Mouse (Mus musculus): ENCODE data around the gene Rab3a. TPM values are rescaled to one million over a fixed set of nuclear protein-coding genes. Genes with fewer than 3 reads are reported as not detected.

Gene Rab3a
- total and polyA plus RNA-seq, 2 experiments = 2.7 to 10.4 TPM

DNA sequence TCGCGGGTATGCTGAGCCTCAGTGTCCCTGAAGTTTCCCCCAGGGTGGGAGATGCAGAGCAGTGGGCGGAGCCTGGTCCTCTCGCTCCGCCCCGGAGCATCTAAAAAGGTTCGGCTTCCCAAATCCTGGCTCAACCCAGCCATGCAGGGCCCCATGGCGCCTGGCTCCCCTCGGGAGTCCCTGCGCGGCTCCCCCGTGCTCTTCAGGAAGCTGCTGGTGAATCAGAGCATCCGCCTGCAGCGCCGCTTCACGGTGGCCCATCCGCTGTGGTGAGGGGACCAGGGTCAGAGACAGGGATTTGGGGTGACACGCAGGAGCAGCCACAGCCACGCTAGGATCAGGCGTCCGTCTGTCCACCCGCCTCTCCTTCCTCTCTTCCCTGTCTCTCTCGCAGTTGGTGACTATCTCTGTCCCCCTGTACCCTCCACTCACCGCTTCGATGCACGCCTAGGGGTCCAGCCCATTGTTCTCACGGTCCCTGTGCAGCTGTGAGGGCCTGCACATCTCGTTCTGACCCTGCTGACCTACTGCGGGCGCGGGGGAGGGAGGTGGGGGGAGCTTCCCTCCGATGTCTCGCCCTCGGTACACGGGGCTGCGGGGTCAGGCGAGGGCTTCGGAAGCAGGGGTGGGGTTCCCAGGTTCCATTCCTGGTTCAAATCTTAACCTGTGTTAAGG is 11.4 kb upstream of the Rab3a start:
- no peaks in the 10 kb centered on the region for H3K79me2 ChIP-seq (ENCODE audit: control insufficient read depth, insufficient read depth, low read length)
- no peak for TF ChIP-seq POLR2A (IDR thresholded peaks at IDR 0.05; ENCODE audit: extremely low read depth, insufficient read depth, low read length)
- no peak for TF ChIP-seq CTCF (IDR thresholded peaks at IDR 0.05; ENCODE audit: low read depth, low read length)
- peak overlapping the region; percentile 56; the same call in 1 of the 2 replicates for H3K27ac ChIP-seq (replicated peaks; ENCODE audit: insufficient read depth, low read depth, low read length)
- no peaks in the 10 kb centered on the region for H3K36me3 ChIP-seq (ENCODE audit: control insufficient read depth, insufficient read depth, low read length)
- peak overlapping the region; percentile 61 for H3K9ac ChIP-seq (ENCODE audit: low read depth, low read length)
- no peaks in the 10 kb centered on the region for H3K27me3 ChIP-seq (ENCODE audit: control insufficient read depth, insufficient read depth, low read length)
- no peak for DNase-seq (ENCODE audit: extremely low read depth, low read depth, low spot score)
- peak overlapping the region; percentile 44; the same call in 1 of the 2 replicates for H3K4me3 ChIP-seq (ENCODE audit: insufficient read depth, low read depth, low read length)
- 63% methylated on average over 38 of the region's 38 CpGs for WGBS
- H3K4me1 ChIP-seq (ENCODE audit: control insufficient read depth, insufficient read depth, low read length) = peaks cover 3% of the 10 kb centered on the region; the same call in 1 of the 2 replicates

GRCm38 (mm10) chr8:70743656-70744590 is 10.6 kb upstream of the Rab3a start:
- peak; percentile 90 for DNase-seq (ENCODE audit: extremely low read depth, low read depth, low spot score)
- 0 out of 2 replicates have a peak, but pooled peaks have one; percentile 35 for TF ChIP-seq POLR2A (IDR thresholded peaks at IDR 0.05; ENCODE audit: extremely low read depth, insufficient read depth, low read length)
- TF ChIP-seq CTCF (IDR thresholded peaks at IDR 0.05; ENCODE audit: low read depth, low read length) = no peak
- whole genome bisulfite sequencing = 14% methylated on average over 48 of the region's 48 CpGs
- peak overlapping the region; percentile 61 for H3K9ac ChIP-seq (ENCODE audit: low read depth, low read length)
- no peaks in the 10 kb centered on the region for H3K79me2 ChIP-seq (ENCODE audit: control insufficient read depth, insufficient read depth, low read length)
- peaks cover 3% of the 10 kb centered on the region; the same call in 1 of the 2 replicates for H3K4me1 ChIP-seq (ENCODE audit: control insufficient read depth, insufficient read depth, low read length)
- peak overlapping the region; percentile 56 for H3K27ac ChIP-seq (replicated peaks; ENCODE audit: insufficient read depth, low read depth, low read length)
- no peaks in the 10 kb centered on the region for H3K27me3 ChIP-seq (ENCODE audit: control insufficient read depth, insufficient read depth, low read length)
- peak overlapping the region; percentile 44 for H3K4me3 ChIP-seq (ENCODE audit: insufficient read depth, low read depth, low read length)
- H3K36me3 ChIP-seq (ENCODE audit: control insufficient read depth, insufficient read depth, low read length) = no peaks in the 10 kb centered on the region

GRCm38 (mm10) chr8:70744806-70745205 is 9.7 kb upstream of the Rab3a start:
- Histone ChIP-seq H3K4me3 (ENCODE audit: insufficient read depth, low read depth, low read length) (no peak overlapping the region), H3K36me3 (ENCODE audit: control insufficient read depth, insufficient read depth, low read length) (no peaks in the 10 kb centered on the region), H3K79me2 (ENCODE audit: control insufficient read depth, insufficient read depth, low read length) (no peaks in the 10 kb centered on the region), H3K27me3 (ENCODE audit: control insufficient read depth, insufficient read depth, low read length) (no peaks in the 10 kb centered on the region), H3K27ac (replicated peaks; ENCODE audit: insufficient read depth, low read depth, low read length) (no peak overlapping the region), H3K4me1 (ENCODE audit: control insufficient read depth, insufficient read depth, low read length) (peaks cover 3% of the 10 kb centered on the region; the same call in 1 of the 2 replicates), H3K9ac (ENCODE audit: low read depth, low read length) (no peak overlapping the region)
- TF ChIP-seq CTCF (IDR thresholded peaks at IDR 0.05; ENCODE audit: low read depth, low read length) (no peak), POLR2A (IDR thresholded peaks at IDR 0.05; ENCODE audit: extremely low read depth, insufficient read depth, low read length) (no peak)
- WGBS = 41% methylated on average over 11 of the region's 11 CpGs
- peak; percentile 69 for DNase-seq (ENCODE audit: extremely low read depth, low read depth, low spot score)

DNA sequence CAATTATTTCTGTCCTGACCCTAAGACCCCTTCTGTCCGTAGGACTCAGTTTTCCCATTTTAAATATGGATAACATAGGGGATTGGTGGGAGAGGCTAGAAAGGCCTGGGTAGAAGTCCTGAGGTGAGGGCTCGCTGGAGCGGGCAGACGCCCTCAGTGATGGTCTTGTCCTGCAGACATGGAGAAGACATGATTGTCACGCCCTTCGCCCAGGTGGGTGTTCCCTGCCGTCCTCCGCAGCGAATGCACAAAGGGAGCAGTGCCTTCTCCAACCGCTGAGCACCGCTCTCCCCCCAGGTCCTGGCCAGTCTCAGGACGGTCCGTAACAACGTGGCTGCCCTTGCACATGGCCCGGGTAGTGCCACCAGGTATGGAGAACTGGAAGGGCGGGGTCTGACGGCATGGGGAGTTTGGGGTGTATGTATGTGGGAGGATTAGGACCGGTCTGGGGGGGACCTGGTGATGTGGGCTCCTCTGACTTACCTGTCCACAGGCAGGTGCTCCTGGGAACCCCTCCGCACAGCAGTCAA is 8.7 kb upstream of the Rab3a start:
- Histone ChIP-seq H3K79me2 (ENCODE audit: control insufficient read depth, insufficient read depth, low read length) (no peaks in the 10 kb centered on the region), H3K4me3 (ENCODE audit: insufficient read depth, low read depth, low read length) (no peak overlapping the region), H3K27me3 (ENCODE audit: control insufficient read depth, insufficient read depth, low read length) (no peaks in the 10 kb centered on the region), H3K4me1 (ENCODE audit: control insufficient read depth, insufficient read depth, low read length) (peaks cover 3% of the 10 kb centered on the region; the same call in 1 of the 2 replicates), H3K9ac (ENCODE audit: low read depth, low read length) (no peak overlapping the region), H3K27ac (replicated peaks; ENCODE audit: insufficient read depth, low read depth, low read length) (no peak overlapping the region), H3K36me3 (ENCODE audit: control insufficient read depth, insufficient read depth, low read length) (no peaks in the 10 kb centered on the region)
- TF ChIP-seq POLR2A (IDR thresholded peaks at IDR 0.05; ENCODE audit: extremely low read depth, insufficient read depth, low read length) (no peak), CTCF (IDR thresholded peaks at IDR 0.05; ENCODE audit: low read depth, low read length) (no peak)
- 90% methylated on average over 19 of the region's 19 CpGs for WGBS
- DNase-seq (ENCODE audit: extremely low read depth, low read depth, low spot score) = no peak

GRCm38 (mm10) chr8:70746676-70747075 is 7.8 kb upstream of the Rab3a start:
- H3K27ac ChIP-seq (replicated peaks; ENCODE audit: insufficient read depth, low read depth, low read length) = no peak overlapping the region
- H3K36me3 ChIP-seq (ENCODE audit: control insufficient read depth, insufficient read depth, low read length) = no peaks in the 10 kb centered on the region
- no peaks in the 10 kb centered on the region for H3K79me2 ChIP-seq (ENCODE audit: control insufficient read depth, insufficient read depth, low read length)
- H3K27me3 ChIP-seq (ENCODE audit: control insufficient read depth, insufficient read depth, low read length) = no peaks in the 10 kb centered on the region
- WGBS = 93% methylated on average over 9 of the region's 9 CpGs
- no peak for DNase-seq (ENCODE audit: extremely low read depth, low read depth, low spot score)
- TF ChIP-seq CTCF (IDR thresholded peaks at IDR 0.05; ENCODE audit: low read depth, low read length) = no peak
- TF ChIP-seq POLR2A (IDR thresholded peaks at IDR 0.05; ENCODE audit: extremely low read depth, insufficient read depth, low read length) = no peak
- no peak overlapping the region for H3K9ac ChIP-seq (ENCODE audit: low read depth, low read length)
- H3K4me3 ChIP-seq (ENCODE audit: insufficient read depth, low read depth, low read length) = no peak overlapping the region
- peaks cover 3% of the 10 kb centered on the region; the same call in 1 of the 2 replicates for H3K4me1 ChIP-seq (ENCODE audit: control insufficient read depth, insufficient read depth, low read length)
